Mouse (Mus musculus) cerebellum, adult 2 months (tissue): ENCODE results near the gene Chd1l. TPM values are rescaled to one million over a fixed set of nuclear protein-coding genes. Genes with fewer than 3 reads are reported as not detected.

Experiments used
- DNase-seq, 2 experiments: peaks; one replicate each; pipeline ENCODE4 v3.0.0; 2021
- H3K27ac ChIP-seq: fragments of 200-500 bp; 2 replicates; pipeline ENCODE4 v1.5.1; 2012; ENCODE audit warnings: low read length, control low read depth, inconsistent platforms; ENCODE audit not compliant: insufficient read depth
- H3K27me3 ChIP-seq: fragments of 200-500 bp; 2 replicates; pipeline ENCODE4 v1.6.1; 2012; ENCODE audit warnings: inconsistent platforms, mild to moderate bottlenecking, low read length, moderate library complexity; ENCODE audit not compliant: control insufficient read depth, insufficient read depth
- H3K4me1 ChIP-seq: fragments of 200-500 bp; 2 replicates; pipeline ENCODE4 v1.6.1; 2011; ENCODE audit warnings: low read length; ENCODE audit not compliant: control insufficient read depth, insufficient read depth
- H3K4me3 ChIP-seq: fragments of 200-500 bp; replicated peaks from 2 replicates; pipeline ENCODE3; 2011; ENCODE audit warnings: mild to moderate bottlenecking, low read depth, low read length, control low read depth; ENCODE audit not compliant: insufficient read depth
- CTCF ChIP-seq: fragments of 200-500 bp; IDR thresholded peaks from 2 replicates; pipeline ENCODE4 v1.5.1; 2011; ENCODE audit warnings: low read depth, mild to moderate bottlenecking, control low read depth, low read length, moderate library complexity, borderline replicate concordance; ENCODE audit not compliant: insufficient read depth
- POLR2A ChIP-seq: fragments of 200-500 bp; IDR thresholded peaks from 2 replicates; pipeline ENCODE4 v1.6.1; 2011; ENCODE audit warnings: low read length, control low read depth, borderline replicate concordance; ENCODE audit not compliant: insufficient read depth
- WGBS: fragments of 180-500 bp; shearing (Covaris S2); methylation state at CpG from one replicate; pipeline ENCODE4 v1.1.7; 2018; 5-methylcytosine and 5-hydroxymethylcytosine counted together
- polyA plus RNA-seq: library from polyadenylated mRNA; depleted of rRNA; stranded (reverse); fragments of >200 nt; gene quantifications from 2 replicates; pipeline ENCODE4 v1.2.3, GENCODE M21; 2012; rRNA removed

Gene Chd1l
- polyA plus RNA-seq, 1 experiment = 7.6 TPM

GRCm38 (mm10) chr3:97538634-97539033 is 71.4 kb downstream of the Chd1l start:
- 50% methylated on average over 1 of the region's 1 CpGs for WGBS
- TF ChIP-seq POLR2A = no peak
- no peak for TF ChIP-seq CTCF
- Histone ChIP-seq H3K4me1 (no peaks in the 10 kb centered on the region), H3K27me3 (no peaks in the 10 kb centered on the region), H3K27ac (no peak overlapping the region), H3K4me3 (no peak overlapping the region)
- no peak for DNase-seq

- TF ChIP-seq POLR2A (no peak), CTCF (no peak)
- no peaks in the 10 kb centered on the region for H3K27me3 ChIP-seq
- no peaks in the 10 kb centered on the region for H3K4me1 ChIP-seq
- no peak overlapping the region for H3K27ac ChIP-seq
- DNase-seq = no peak
- no peak overlapping the region for H3K4me3 ChIP-seq
- WGBS = 81% methylated on average over 2 of the region's 2 CpGs
Observed at GRCm38 (mm10) chr3:97537006-97537405, 73.0 kb downstream of the Chd1l start.

GRCm38 (mm10) chr3:97535660-97536059 is 74.3 kb downstream of the Chd1l start:
- no peak for DNase-seq
- H3K4me1 ChIP-seq = no peaks in the 10 kb centered on the region
- TF ChIP-seq POLR2A (no peak), CTCF (no peak)
- H3K4me3 ChIP-seq = no peak overlapping the region
- H3K27ac ChIP-seq = no peak overlapping the region
- WGBS = 89% methylated on average over 5 of the region's 5 CpGs
- H3K27me3 ChIP-seq = no peaks in the 10 kb centered on the region

- Histone ChIP-seq H3K27me3 (no peaks in the 10 kb centered on the region), H3K4me3 (no peak overlapping the region), H3K27ac (no peak overlapping the region), H3K4me1 (no peaks in the 10 kb centered on the region)
- TF ChIP-seq POLR2A (no peak), CTCF (no peak)
- 37% methylated on average over 8 of the region's 8 CpGs for WGBS
- no peak for DNase-seq
Observed at GRCm38 (mm10) chr3:97525458-97525857, 84.5 kb downstream of the Chd1l start.

GRCm38 (mm10) chr3:97524835-97525234 is 85.2 kb downstream of the Chd1l start:
- no peak overlapping the region for H3K4me3 ChIP-seq
- H3K27me3 ChIP-seq = no peaks in the 10 kb centered on the region
- WGBS = 84% methylated on average over 5 of the region's 5 CpGs
- no peak for TF ChIP-seq CTCF
- TF ChIP-seq POLR2A = no peak
- H3K27ac ChIP-seq = no peak overlapping the region
- no peaks in the 10 kb centered on the region for H3K4me1 ChIP-seq
- DNase-seq = no peak

- Histone ChIP-seq H3K27me3 (no peaks in the 10 kb centered on the region), H3K4me3 (no peak overlapping the region), H3K4me1 (no peaks in the 10 kb centered on the region), H3K27ac (no peak overlapping the region)
- TF ChIP-seq CTCF (no peak), POLR2A (no peak)
- WGBS = 18% methylated on average over 13 of the region's 13 CpGs
- peak in 1 of 2 experiments; percentile 8 for DNase-seq
Observed at GRCm38 (mm10) chr3:97521946-97522731, 87.9 kb downstream of the Chd1l start.

GRCm38 (mm10) chr3:97519883-97520282 is 90.1 kb downstream of the Chd1l start:
- no peak for DNase-seq
- Histone ChIP-seq H3K4me1 (no peaks in the 10 kb centered on the region), H3K4me3 (no peak overlapping the region), H3K27ac (no peak overlapping the region), H3K27me3 (no peaks in the 10 kb centered on the region)
- WGBS = 96% methylated on average over 11 of the region's 11 CpGs
- TF ChIP-seq CTCF (no peak), POLR2A (no peak)

GRCm38 (mm10) chr3:97512296-97512695 is 97.7 kb downstream of the Chd1l start:
- 91% methylated on average over 3 of the region's 3 CpGs for WGBS
- no peaks in the 10 kb centered on the region for H3K4me1 ChIP-seq
- DNase-seq = no peak

More at GRCm38 (mm10) chr3:97512296-97512695, 97.7 kb downstream of the Chd1l start:
- Histone ChIP-seq H3K4me3 (no peak overlapping the region), H3K27me3 (no peaks in the 10 kb centered on the region), H3K27ac (no peak overlapping the region)
- no peak for TF ChIP-seq POLR2A
- TF ChIP-seq CTCF = no peak

Other genes starting within 250 kb of the Chd1l start
- gene Olfr1402, start 188.2 kb downstream of the Chd1l start, polyA plus RNA-seq = not detected in 2 replicates
- 2.3 and 2.8 TPM in 2 replicates for gene Fmo5, start 18.6 kb upstream of the Chd1l start, polyA plus RNA-seq
- 26.6 and 26.8 TPM in 2 replicates for gene Prkab2, start 48.0 kb upstream of the Chd1l start, polyA plus RNA-seq
- not detected in 2 replicates for gene Gm17651, start 64.5 kb upstream of the Chd1l start, polyA plus RNA-seq